Mouse (Mus musculus) retina, postnatal 1 day (tissue): ENCODE results near the gene Col8a2.

Experiments used
- DNase-seq: peaks from one replicate; pipeline ENCODE4 v3.0.0-alpha.2; 2012

Col8a2 gene

GRCm38 (mm10) chr4:126339461-126339860, 52.9 kb downstream of the Col8a2 start:
- no peak for DNase-seq

- DNase-seq: no peak
These were observed 56.9 kb downstream of the Col8a2 start for GRCm38 (mm10) chr4:126343451-126343850.

DNA sequence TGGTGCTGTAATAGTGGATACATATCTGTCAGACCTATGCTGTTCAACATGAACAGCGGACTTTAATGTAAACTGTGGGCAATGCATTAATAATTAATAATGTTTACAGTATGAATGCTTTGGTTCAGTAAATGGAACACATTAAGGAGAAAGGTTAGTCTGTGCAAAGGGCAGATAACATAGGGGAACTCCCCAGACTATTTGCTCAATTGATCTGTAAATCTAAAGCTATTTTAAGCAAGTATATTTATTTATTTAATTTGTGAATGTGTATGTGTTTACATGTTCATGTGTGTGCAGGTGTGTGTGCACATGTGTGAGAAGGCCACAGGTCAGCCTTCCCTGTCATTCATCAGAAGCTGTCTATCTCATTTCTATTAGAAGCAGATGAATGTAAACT, 73.5 kb downstream of the Col8a2 start:
- no peak for DNase-seq
